Comparison of ENCODE assay signal across 25 mouse cellular contexts in the genomic region with DNA sequence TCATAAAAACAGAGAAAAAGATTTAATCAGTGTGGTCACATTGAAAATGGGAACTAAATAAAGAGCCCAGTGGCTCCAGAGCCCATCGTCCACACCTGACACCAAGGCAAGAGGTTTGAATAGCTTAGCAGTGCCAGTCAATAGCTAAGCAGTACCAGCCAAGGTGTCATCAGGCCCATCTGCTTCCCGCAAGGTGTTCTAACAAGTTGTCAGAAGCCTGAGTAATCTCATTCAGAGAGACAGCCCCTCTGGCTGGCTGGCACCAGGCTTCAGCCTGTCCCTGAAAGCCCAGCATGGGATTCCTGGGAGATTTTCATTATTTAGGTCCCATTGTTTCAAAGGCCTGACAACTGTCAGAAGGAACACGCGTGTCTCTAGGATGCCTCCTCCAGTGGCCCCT.
DNase-seq lines count a peak whose midpoint lies in the region; ATAC-seq and TF ChIP-seq lines count a peak whose summit lies in the region.
"Had no signal": no experiment of that assay in that cellular context is flagged by ENCODE, and none has a peak within 500 bp of the region (broad histone marks: within the 10 kb centered on the region; RNA-seq: fewer than 3 reads in every experiment).

No protein-coding gene starts in this region.

- H3K27me3 ChIP-seq in forebrain, embryonic 10.5 days (ENCODE audit: poor library complexity, severe bottlenecking): no peaks in the 10 kb centered on the region
- H3K27me3 ChIP-seq in forebrain, embryonic 11.5 days (ENCODE audit: control insufficient read depth, insufficient read depth, low read length): no peaks in the 10 kb centered on the region
- no peaks in the 10 kb centered on the region for H3K27me3 ChIP-seq in midbrain, postnatal 0 days (ENCODE audit: insufficient read depth, low read length)
- no peaks in the 10 kb centered on the region for H3K27me3 ChIP-seq in midbrain, embryonic 15.5 days (replicated peaks)
- H3K27me3 ChIP-seq in lung, postnatal 0 days (replicated peaks; ENCODE audit: insufficient read depth, low read length): no peaks in the 10 kb centered on the region
- H3K27me3 ChIP-seq: CH12.LX; heart, embryonic 13.5 days; hindbrain, embryonic 15.5 days; liver, embryonic 12.5 days; neural tube, embryonic 12.5 days had no signal

- no peak overlapping the region for H3K9ac ChIP-seq in forebrain, embryonic 11.5 days (ENCODE audit: low read length)
- no peak overlapping the region for H3K9ac ChIP-seq in midbrain, postnatal 0 days (replicated peaks; ENCODE audit: low read length, poor library complexity, severe bottlenecking)
- H3K9ac ChIP-seq in midbrain, embryonic 15.5 days: no peak overlapping the region
- H3K9ac ChIP-seq in lung, postnatal 0 days (replicated peaks; ENCODE audit: low read depth): no peak overlapping the region
- H3K9ac ChIP-seq: forebrain, postnatal 0 days; heart, embryonic 13.5 days; hindbrain, embryonic 15.5 days; liver, embryonic 12.5 days; liver, postnatal 0 days; neural tube, embryonic 12.5 days had no signal

- no peak overlapping the region for H3K4me3 ChIP-seq in forebrain, embryonic 10.5 days
- no peak overlapping the region for H3K4me3 ChIP-seq in forebrain, embryonic 11.5 days (ENCODE audit: low read depth, low read length)
- H3K4me3 ChIP-seq in midbrain, postnatal 0 days (ENCODE audit: low read depth, low read length): no peak overlapping the region
- no peak overlapping the region for H3K4me3 ChIP-seq in midbrain, embryonic 15.5 days
- no peak overlapping the region for H3K4me3 ChIP-seq in lung, postnatal 0 days (ENCODE audit: low read depth, low read length)
- H3K4me3 ChIP-seq: heart, embryonic 13.5 days; hindbrain, embryonic 15.5 days; layer of hippocampus, adult 2 months; liver, embryonic 12.5 days; myocyte; neural tube, embryonic 12.5 days had no signal

- peaks cover 42% of the 10 kb centered on the region for H3K4me1 ChIP-seq in forebrain, embryonic 10.5 days
- H3K4me1 ChIP-seq in forebrain, embryonic 11.5 days (replicated peaks; ENCODE audit: control insufficient read depth, insufficient read depth, low read length): no peaks in the 10 kb centered on the region
- H3K4me1 ChIP-seq in midbrain, postnatal 0 days (ENCODE audit: insufficient read depth, low read length): 0 out of 2 replicates have a peak, but pooled peaks cover 3% of the 10 kb centered on the region
- peaks cover 12% of the 10 kb centered on the region; the same call in 1 of the 2 replicates for H3K4me1 ChIP-seq in midbrain, embryonic 15.5 days
- no peaks in the 10 kb centered on the region for H3K4me1 ChIP-seq in lung, postnatal 0 days (ENCODE audit: insufficient read depth, low read depth, low read length)
- H3K4me1 ChIP-seq: liver, embryonic 12.5 days had no signal

- no peak overlapping the region for H3K4me2 ChIP-seq in forebrain, embryonic 11.5 days (ENCODE audit: low read depth, low read length, severe bottlenecking)
- no peak overlapping the region for H3K4me2 ChIP-seq in midbrain, postnatal 0 days (ENCODE audit: low read depth, low read length, poor library complexity, severe bottlenecking)
- no peak overlapping the region for H3K4me2 ChIP-seq in midbrain, embryonic 15.5 days
- no peak overlapping the region for H3K4me2 ChIP-seq in lung, postnatal 0 days (replicated peaks; ENCODE audit: low read depth, low read length)
- H3K4me2 ChIP-seq: heart, embryonic 13.5 days; hindbrain, embryonic 15.5 days; liver, embryonic 12.5 days; neural tube, embryonic 12.5 days had no signal

- 79% methylated on average over 4 of the region's 4 CpGs for WGBS in forebrain, embryonic 10.5 days
- 80% methylated on average over 4 of the region's 4 CpGs for WGBS in forebrain, embryonic 11.5 days
- 62% methylated on average over 4 of the region's 4 CpGs for WGBS in midbrain, postnatal 0 days
- WGBS in midbrain, embryonic 15.5 days: 71% methylated on average over 4 of the region's 4 CpGs
- WGBS in lung, postnatal 0 days: 85% methylated on average over 4 of the region's 4 CpGs

- H3K9me3 ChIP-seq in forebrain, embryonic 10.5 days: no peaks in the 10 kb centered on the region
- H3K9me3 ChIP-seq in forebrain, embryonic 11.5 days (ENCODE audit: control insufficient read depth, low read length): no peaks in the 10 kb centered on the region
- H3K9me3 ChIP-seq in midbrain, postnatal 0 days (ENCODE audit: low read length): no peaks in the 10 kb centered on the region
- no peaks in the 10 kb centered on the region for H3K9me3 ChIP-seq in midbrain, embryonic 15.5 days
- no peaks in the 10 kb centered on the region for H3K9me3 ChIP-seq in lung, postnatal 0 days (ENCODE audit: low read length)
- H3K9me3 ChIP-seq: heart, embryonic 13.5 days; hindbrain, embryonic 15.5 days; liver, embryonic 12.5 days; neural tube, embryonic 12.5 days had no signal

- no peaks in the 10 kb centered on the region for H3K36me3 ChIP-seq in forebrain, embryonic 10.5 days (replicated peaks)
- H3K36me3 ChIP-seq in forebrain, embryonic 11.5 days (ENCODE audit: control insufficient read depth, insufficient read depth, low read length): no peaks in the 10 kb centered on the region
- H3K36me3 ChIP-seq in midbrain, postnatal 0 days (ENCODE audit: insufficient read depth, low read length): no peaks in the 10 kb centered on the region
- H3K36me3 ChIP-seq in midbrain, embryonic 15.5 days (replicated peaks): no peaks in the 10 kb centered on the region
- H3K36me3 ChIP-seq in lung, postnatal 0 days (ENCODE audit: insufficient read depth, low read length): no peaks in the 10 kb centered on the region
- H3K36me3 ChIP-seq: heart, embryonic 13.5 days; hindbrain, embryonic 15.5 days; liver, embryonic 12.5 days; neural tube, embryonic 12.5 days had no signal

- DNase-seq in cerebellum, adult 11-12 months: peak; percentile 19
- DNase-seq in cerebellum, postnatal 4 days (ENCODE audit: low spot score in 2 of 2): no peak
- DNase-seq in forebrain, embryonic 10.5 days (ENCODE audit: extremely low spot score, low spot score): no peak
- DNase-seq in forebrain, embryonic 11.5 days (ENCODE audit: low spot score): no peak
- DNase-seq in midbrain, postnatal 0 days (ENCODE audit: low spot score): peak; percentile 63
- no peak for DNase-seq in lung, postnatal 0 days (ENCODE audit: low spot score)
- DNase-seq: adrenal gland, postnatal 10 days; forebrain, postnatal 0 days; gastrocnemius, postnatal 10 days; heart, postnatal 10 days; kidney, adult 18-20 months; liver, postnatal 0 days; right cerebral cortex, adult 18-20 months; spleen, adult 18-20 months; thymus, postnatal 14 days had no signal

- peak overlapping the region; percentile 40; the same call in 1 of the 2 replicates for H3K27ac ChIP-seq in forebrain, embryonic 10.5 days
- H3K27ac ChIP-seq in forebrain, embryonic 11.5 days (ENCODE audit: low read depth, low read length): no peak overlapping the region
- no peak overlapping the region for H3K27ac ChIP-seq in midbrain, postnatal 0 days (ENCODE audit: low read depth, low read length)
- no peak overlapping the region for H3K27ac ChIP-seq in midbrain, embryonic 15.5 days
- no peak overlapping the region for H3K27ac ChIP-seq in lung, postnatal 0 days (ENCODE audit: low read length)
- H3K27ac ChIP-seq: heart, embryonic 13.5 days; hindbrain, embryonic 15.5 days; layer of hippocampus, adult 2 months; liver, embryonic 12.5 days; macrophage; neural tube, embryonic 12.5 days had no signal

- ATAC-seq in forebrain, embryonic 11.5 days (replicated peaks; ENCODE audit: low FRiP score): no peak
- ATAC-seq in midbrain, postnatal 0 days (ENCODE audit: low FRiP score): no peak
- ATAC-seq in midbrain, embryonic 15.5 days (replicated peaks): no peak
- ATAC-seq in lung, postnatal 0 days: no peak
- ATAC-seq: forebrain, postnatal 0 days; liver, embryonic 12.5 days; liver, postnatal 0 days; midbrain, embryonic 16.5 days had no signal

- no peak for TF ChIP-seq EP300 in lung, postnatal 0 days (IDR thresholded peaks at IDR 0.05)

- no peak for TF ChIP-seq CTCF in midbrain, postnatal 0 days (IDR thresholded peaks at IDR 0.05)
- TF ChIP-seq CTCF in lung, postnatal 0 days (IDR thresholded peaks at IDR 0.05): no peak

Comparison
In these comparisons a context has a peak if more than half of its experiments do, and no peak if none do; other contexts are left out.
1. DNase-seq: peak in cerebellum, adult 11-12 months (single experiment) and midbrain, postnatal 0 days (single experiment); none in cerebellum, postnatal 4 days (0 of 2), forebrain, embryonic 10.5 days (single experiment), forebrain, embryonic 11.5 days (single experiment) and lung, postnatal 0 days (single experiment).